Mouse (Mus musculus) embryonic facial prominence, embryonic 12.5 days (tissue): ENCODE data around the gene Ccdc80. TPM values are rescaled to one million over a fixed set of nuclear protein-coding genes. Genes with fewer than 3 reads are reported as not detected.
A peak's percentile ranks its signal among the peaks of the same experiment; 100 is the strongest.

Experiments
- ATAC-seq: fragments of 200-750 bp; cut with Nextera tagmentation; 2 replicates; pipeline ENCODE4 v1.8.0; 2017; ENCODE audit not compliant: insufficient number of reproducible peaks, insufficient read depth, low FRiP score, low TSS enrichment
- H3K27ac ChIP-seq: fragments of 300-500 bp; sonication (generic); 2 replicates; pipeline ENCODE4 v1.5.1; 2016; ENCODE audit warnings: mild to moderate bottlenecking
- H3K27me3 ChIP-seq: fragments of 300-500 bp; sonication (generic); 2 replicates; pipeline ENCODE4 v1.6.1; 2016; ENCODE audit warnings: mild to moderate bottlenecking, moderate library complexity
- H3K36me3 ChIP-seq: fragments of 300-500 bp; sonication (generic); 2 replicates; pipeline ENCODE4 v1.6.1; 2016; ENCODE audit warnings: mild to moderate bottlenecking
- H3K4me1 ChIP-seq: fragments of 300-500 bp; sonication (generic); 2 replicates; pipeline ENCODE4 v1.6.1; 2016
- H3K4me2 ChIP-seq: fragments of 300-500 bp; sonication (generic); replicated peaks from 2 replicates; pipeline ENCODE4 v1.6.1; 2016; ENCODE audit warnings: mild to moderate bottlenecking, moderate library complexity
- H3K4me3 ChIP-seq: fragments of 300-500 bp; sonication (generic); 2 replicates; pipeline ENCODE4 v1.5.1; 2016; ENCODE audit warnings: mild to moderate bottlenecking
- H3K9ac ChIP-seq: fragments of 300-500 bp; sonication (generic); 2 replicates; pipeline ENCODE4 v1.6.1; 2016; ENCODE audit warnings: mild to moderate bottlenecking, moderate library complexity
- H3K9me3 ChIP-seq: fragments of 300-500 bp; sonication (generic); 2 replicates; pipeline ENCODE4 v1.6.1; 2016; ENCODE audit warnings: mild to moderate bottlenecking, moderate library complexity
- WGBS: fragments of 180-500 bp; shearing (Covaris S2); methylation state at CpG from one replicate; pipeline ENCODE4 v1.1.7; 2016; 5-methylcytosine and 5-hydroxymethylcytosine counted together
- polyA plus RNA-seq: library from polyadenylated mRNA; unstranded; fragments of >200 nt; fragmentation: Nextera tagmentation; extraction: Ambion mirVana; gene quantifications from 2 replicates; pipeline ENCODE4 v1.2.1, GENCODE M21; 2016

Gene Ccdc80
- polyA plus RNA-seq, 1 experiment from 2014 or later = 49.6 TPM

DNA sequence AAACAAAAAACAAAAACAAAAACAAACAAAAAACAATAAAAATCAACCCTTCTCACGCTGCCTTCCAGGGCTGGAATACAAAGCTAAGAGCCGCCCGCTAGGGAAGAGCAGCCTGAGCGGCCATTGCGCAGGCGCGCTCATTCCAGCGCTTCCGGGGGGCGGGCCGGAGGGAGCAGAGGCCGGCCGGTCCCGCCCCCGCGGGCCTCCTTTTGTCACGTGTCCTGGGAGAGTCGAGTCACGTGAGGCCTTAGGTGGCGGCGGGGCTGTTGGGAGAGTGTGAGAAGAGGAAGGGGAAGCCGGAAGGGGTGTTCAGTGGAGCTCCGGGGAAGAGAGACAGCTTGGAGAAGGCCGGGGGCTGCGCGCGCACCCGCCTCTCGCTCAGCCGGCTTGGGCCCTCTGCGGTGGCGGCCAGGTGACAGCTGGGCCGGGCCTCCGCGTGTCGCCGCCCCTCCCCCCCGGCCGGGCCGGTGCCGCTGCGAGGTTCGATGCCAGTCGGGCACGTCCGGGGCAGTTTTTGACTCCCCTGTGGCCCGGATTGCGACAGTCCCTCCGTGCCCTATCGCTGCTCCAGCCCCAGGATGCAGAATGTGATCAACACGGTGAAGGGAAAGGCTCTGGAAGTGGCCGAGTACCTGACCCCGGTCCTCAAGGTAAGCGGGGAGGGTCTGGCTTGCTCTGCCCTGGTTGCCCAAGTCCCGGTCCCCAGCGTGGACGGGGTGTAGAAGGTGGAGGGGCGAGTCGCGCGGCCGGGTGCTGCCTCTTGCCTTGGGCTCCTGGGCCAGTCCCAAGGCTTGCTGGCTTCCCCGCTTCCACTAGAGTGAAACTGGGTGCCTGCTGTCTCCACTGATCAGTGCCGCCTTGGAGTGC, 65.6 kb downstream of the Ccdc80 start, which contains the start of the genes Slc35a5 and Atg3:
Gene Slc35a5 (minus strand): TSS at position 185 of the 867 bp plus-strand sequence.
Gene Atg3 (plus strand): TSS at position 264 of the 867 bp plus-strand sequence.
- Histone ChIP-seq H3K9ac (peak within 1 kb of the TSS; percentile 88), H3K9me3 (no peaks in the 10 kb centered on the region), H3K27me3 (no peaks in the 10 kb centered on the region), H3K4me2 (peak within 1 kb of the TSS; percentile 63), H3K4me3 (peak within 1 kb of the TSS; percentile 93), H3K4me1 (peaks cover 17% of the 10 kb centered on the region), H3K27ac (peak within 1 kb of the TSS; percentile 85), H3K36me3 (0 out of 2 replicates have a peak, but pooled peaks cover 3% of the 10 kb centered on the region)
- ATAC-seq = peak; percentile 98
- under 1% methylated on average over 62 of the region's 64 CpGs for WGBS

DNA sequence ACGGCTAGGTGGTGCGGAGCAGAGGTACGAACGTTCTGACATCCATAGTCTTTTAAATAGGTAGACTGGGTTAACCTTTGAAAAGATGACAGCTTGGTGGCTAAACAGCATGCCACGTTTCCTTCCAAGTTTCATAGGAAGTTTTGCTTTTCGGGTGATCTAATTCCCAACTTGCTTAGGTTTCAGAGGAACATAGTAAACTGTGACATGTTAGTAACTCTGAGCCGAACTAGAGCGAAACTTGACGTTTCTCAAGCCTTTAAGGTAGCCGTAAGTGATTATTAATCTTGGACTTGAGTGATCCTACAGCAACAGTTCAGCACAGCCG, 66.2 kb downstream of the Ccdc80 start:
- H3K9ac ChIP-seq = peak overlapping the region; percentile 88
- H3K4me1 ChIP-seq = peaks cover 17% of the 10 kb centered on the region
- no peaks in the 10 kb centered on the region for H3K9me3 ChIP-seq
- H3K4me2 ChIP-seq = peak overlapping the region; percentile 63
- 0 out of 2 replicates have a peak, but pooled peaks cover 3% of the 10 kb centered on the region for H3K36me3 ChIP-seq
- no peak for ATAC-seq
- no peaks in the 10 kb centered on the region for H3K27me3 ChIP-seq
- 6% methylated on average over 11 of the region's 11 CpGs for WGBS
- H3K27ac ChIP-seq = peak overlapping the region; percentile 85
- peak overlapping the region; percentile 93 for H3K4me3 ChIP-seq

Other genes starting within 250 kb of the Ccdc80 start
- gene Cd200r2, start 226.3 kb upstream of the Ccdc80 start, polyA plus RNA-seq = 0.13 TPM in 1 of 2 replicates, not detected in the other
- 0.17 TPM in 1 of 2 replicates, not detected in the other for gene Cd200r3, start 149.7 kb upstream of the Ccdc80 start, polyA plus RNA-seq
- gene Slc35a5, start 65.3 kb downstream of the Ccdc80 start, polyA plus RNA-seq = 13.9 and 15.4 TPM in 2 replicates
- gene Atg3, start 65.4 kb downstream of the Ccdc80 start, polyA plus RNA-seq = 36.0 and 36.5 TPM in 2 replicates
- gene Btla, start 130.9 kb downstream of the Ccdc80 start, polyA plus RNA-seq = 0.32 and 0.45 TPM in 2 replicates